Comparison of ENCODE assay signal across 39 mouse cellular contexts in the genomic region with DNA sequence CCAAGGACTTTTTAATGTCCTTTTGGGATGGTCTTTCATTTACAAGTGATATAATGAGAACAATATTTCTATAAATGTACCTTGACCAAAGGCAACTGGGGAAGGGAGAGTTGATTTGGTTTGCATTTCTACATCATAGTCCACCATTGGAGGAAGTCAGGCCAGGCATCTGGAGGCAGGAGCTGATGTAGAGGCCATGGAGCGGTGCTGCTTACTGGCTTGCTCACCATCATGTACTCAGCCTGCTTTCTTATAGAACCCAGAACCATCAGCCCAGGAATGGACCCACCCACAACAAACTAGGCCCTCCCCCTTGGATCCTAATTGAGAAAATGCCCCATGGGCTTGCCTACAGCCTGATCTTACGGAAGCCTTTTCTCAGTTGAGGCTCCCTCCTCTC. TPM values are rescaled to one million over a fixed set of nuclear protein-coding genes. Genes with fewer than 3 reads are reported as not detected.
"Had no signal": no experiment of that assay in that cellular context is flagged by ENCODE, and none has a peak within 500 bp of the region (broad histone marks: within the 10 kb centered on the region; RNA-seq: fewer than 3 reads in every experiment).

No protein-coding gene starts in this region.

- H3K27ac ChIP-seq: heart, embryonic 10.5 days; heart, embryonic 13.5 days; heart, embryonic 15.5 days; hindbrain, embryonic 10.5 days; hindbrain, embryonic 12.5 days; hindbrain, embryonic 13.5 days; hindbrain, embryonic 14.5 days; hindbrain, embryonic 15.5 days; hindbrain, postnatal 0 days; intestine, embryonic 15.5 days; kidney, embryonic 15.5 days; kidney, postnatal 0 days; layer of hippocampus, adult 2 months had no signal

- H3K4me3 ChIP-seq: heart, embryonic 10.5 days; heart, embryonic 12.5 days; heart, embryonic 13.5 days; heart, embryonic 15.5 days; hindbrain, embryonic 10.5 days; hindbrain, embryonic 12.5 days; hindbrain, embryonic 13.5 days; hindbrain, embryonic 15.5 days; intestine, embryonic 15.5 days; kidney, embryonic 15.5 days; layer of hippocampus, adult 2 months had no signal

- DNase-seq: heart, postnatal 10 days; heart, postnatal 36 days; heart, postnatal 4 days; kidney, adult 11 months; kidney, adult 18-20 months; kidney, adult 2 months; kidney, adult 8-10 months; kidney, adult 9 months; kidney, postnatal 10 days; kidney, postnatal 14 days; kidney, postnatal 25 days; kidney, postnatal 36 days; kidney, postnatal 4 days; layer of hippocampus, adult 9-11 months; layer of hippocampus, postnatal 36 days had no signal

- H3K9ac ChIP-seq: heart, embryonic 12.5 days; heart, embryonic 13.5 days; heart, embryonic 15.5 days; hindbrain, embryonic 12.5 days; hindbrain, embryonic 13.5 days; hindbrain, embryonic 14.5 days; hindbrain, embryonic 15.5 days; intestine, embryonic 15.5 days; kidney, embryonic 15.5 days had no signal

- H3K9me3 ChIP-seq: heart, embryonic 10.5 days; heart, embryonic 12.5 days; heart, embryonic 13.5 days; heart, embryonic 15.5 days; hindbrain, embryonic 10.5 days; hindbrain, embryonic 12.5 days; hindbrain, embryonic 13.5 days; hindbrain, embryonic 15.5 days; intestine, embryonic 15.5 days; kidney, embryonic 15.5 days had no signal

- H3K4me2 ChIP-seq: heart, embryonic 11.5 days; heart, embryonic 12.5 days; heart, embryonic 13.5 days; heart, embryonic 15.5 days; hindbrain, embryonic 12.5 days; hindbrain, embryonic 13.5 days; hindbrain, embryonic 14.5 days; hindbrain, embryonic 15.5 days; intestine, embryonic 15.5 days; kidney, embryonic 15.5 days had no signal

- H3K27me3 ChIP-seq: heart, embryonic 12.5 days; heart, embryonic 15.5 days; hindbrain, embryonic 12.5 days; hindbrain, embryonic 13.5 days; hindbrain, embryonic 15.5 days; intestine, embryonic 15.5 days; kidney, embryonic 15.5 days had no signal

- H3K4me1 ChIP-seq: heart, embryonic 12.5 days; heart, embryonic 13.5 days; heart, embryonic 15.5 days; hindbrain, embryonic 12.5 days; hindbrain, embryonic 13.5 days; hindbrain, embryonic 15.5 days; intestine, embryonic 15.5 days; kidney, embryonic 15.5 days had no signal

- H3K36me3 ChIP-seq: heart, embryonic 10.5 days; heart, embryonic 12.5 days; heart, embryonic 13.5 days; heart, embryonic 15.5 days; hindbrain, embryonic 10.5 days; hindbrain, embryonic 12.5 days; hindbrain, embryonic 13.5 days; hindbrain, embryonic 15.5 days; intestine, embryonic 15.5 days; kidney, embryonic 15.5 days had no signal

- ATAC-seq: hindbrain, embryonic 16.5 days; hindbrain, postnatal 0 days; inflammation-experienced regulatory T-cells, adult 6 months; intestine, embryonic 15.5 days; intestine, embryonic 16.5 days; intestine, postnatal 0 days had no signal

RNA-seq across cellular contexts. Expression of a gene that starts 7.4 kb away (rescaled TPM):
- total RNA-seq: heart, adult 8-10 months; heart, postnatal 10 days; heart, postnatal 25 days; heart, postnatal 36 days; heart, postnatal 4 days; hematopoietic stem cell, adult 5-6 weeks had no signal
- polyA plus RNA-seq: heart, embryonic 15.5 days; heart, postnatal 0 days; hindbrain, embryonic 10.5 days; intestine, embryonic 16.5 days; intestine, postnatal 0 days; large intestine, adult 2 months had no signal
